Mouse (Mus musculus) cerebellum, postnatal 25 days (tissue): Measurements from ENCODE around the gene S100a14.

Experiments
- DNase-seq, 2 experiments: peaks; one replicate each; pipeline ENCODE4 v3.0.0; 2021; ENCODE audit warnings: mixed read lengths in 2 of 2

The S100a14 gene

GRCm38 (mm10) chr3:90525421-90525820 lies 1.2 kb upstream of the S100a14 start:
- peak; percentile 25 to 40 for DNase-seq

- DNase-seq, result no peak
Observed at GRCm38 (mm10) chr3:90526076-90526475, 580 bp upstream of the S100a14 start.

- no peak for DNase-seq
Observed at GRCm38 (mm10) chr3:90527291-90527873, 726 bp downstream of the S100a14 start.

- no peak for DNase-seq
Observed at GRCm38 (mm10) chr3:90531713-90532112, 5.1 kb downstream of the S100a14 start.

GRCm38 (mm10) chr3:90535446-90535845 lies 8.8 kb downstream of the S100a14 start:
- no peak for DNase-seq

- peak; percentile 61 to 75 for DNase-seq
Observed at GRCm38 (mm10) chr3:90537141-90537904, 10.7 kb downstream of the S100a14 start, which contains the start of gene S100a16. Gene S100a16 (plus strand): TSS chr3:90537254.

GRCm38 (mm10) chr3:90537905-90538296 lies 11.2 kb downstream of the S100a14 start:
- no peak for DNase-seq

GRCm38 (mm10) chr3:90540904-90541303 lies 14.2 kb downstream of the S100a14 start:
- DNase-seq, result no peak

- DNase-seq, result no peak
Observed at GRCm38 (mm10) chr3:90549676-90550420, 23.2 kb downstream of the S100a14 start.

GRCm38 (mm10) chr3:90550421-90550790 lies 23.8 kb downstream of the S100a14 start:
- no peak for DNase-seq

GRCm38 (mm10) chr3:90552231-90552630 lies 25.6 kb downstream of the S100a14 start:
- no peak for DNase-seq

- no peak for DNase-seq
Observed at GRCm38 (mm10) chr3:90555954-90556353, 29.3 kb downstream of the S100a14 start.

GRCm38 (mm10) chr3:90560008-90560628 lies 33.5 kb downstream of the S100a14 start, which contains the start of gene S100a3:
Gene S100a3 (plus strand): TSS chr3:90560578.
- no peak for DNase-seq

GRCm38 (mm10) chr3:90574691-90575090 lies 48.0 kb downstream of the S100a14 start:
- no peak for DNase-seq

- DNase-seq, result no peak
Observed at GRCm38 (mm10) chr3:90575320-90575719, 48.7 kb downstream of the S100a14 start.

GRCm38 (mm10) chr3:90576351-90577001 lies 49.8 kb downstream of the S100a14 start:
- no peak for DNase-seq
